Mouse (Mus musculus): ENCODE data around the gene Ltv1.

The Ltv1 gene

GRCm38 (mm10) chr10:13192731-13193351 is at the start of gene Ltv1:
Gene Ltv1, minus strand, starts transcription at chr10:13193168.
- TF ChIP-seq GATA4 (IDR thresholded peaks at IDR 0.05; ENCODE audit: insufficient replicate concordance, low read length), result no peak

- peak; percentile 99 for TF ChIP-seq GATA4 (IDR thresholded peaks at IDR 0.05; ENCODE audit: insufficient replicate concordance, low read length)
Measured at GRCm38 (mm10) chr10:13240431-13240830, 47.5 kb upstream of the Ltv1 start.

DNA sequence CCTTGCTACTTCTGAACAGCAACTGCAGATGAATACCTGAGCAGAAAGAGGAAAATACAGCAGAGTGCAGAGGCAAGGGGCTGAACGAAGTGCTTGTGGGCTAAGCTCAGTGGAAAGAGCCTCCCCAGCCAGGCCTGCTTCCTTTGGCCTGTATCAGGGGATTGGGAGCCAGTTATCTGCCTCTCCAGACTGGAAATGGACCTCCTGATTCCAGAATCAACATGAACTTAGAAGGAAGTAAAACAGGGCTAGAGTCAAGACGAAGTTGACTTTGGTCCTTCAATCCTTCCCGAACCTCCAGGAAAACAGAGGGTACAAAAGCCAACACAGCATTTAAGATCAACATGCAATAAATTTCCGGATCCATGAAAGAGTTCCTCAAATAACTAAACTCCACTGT is 45.2 kb upstream of the Ltv1 start:
- TF ChIP-seq GATA4 (IDR thresholded peaks at IDR 0.05; ENCODE audit: insufficient replicate concordance, low read length), result peak; percentile 65; the same call in 1 of the 2 replicates

- TF ChIP-seq GATA4 (IDR thresholded peaks at IDR 0.05; ENCODE audit: insufficient replicate concordance, low read length), result no peak
Measured at GRCm38 (mm10) chr10:13236866-13237265, 43.9 kb upstream of the Ltv1 start.

GRCm38 (mm10) chr10:13234503-13234902 is 41.5 kb upstream of the Ltv1 start:
- no peak for TF ChIP-seq GATA4 (IDR thresholded peaks at IDR 0.05; ENCODE audit: insufficient replicate concordance, low read length)

DNA sequence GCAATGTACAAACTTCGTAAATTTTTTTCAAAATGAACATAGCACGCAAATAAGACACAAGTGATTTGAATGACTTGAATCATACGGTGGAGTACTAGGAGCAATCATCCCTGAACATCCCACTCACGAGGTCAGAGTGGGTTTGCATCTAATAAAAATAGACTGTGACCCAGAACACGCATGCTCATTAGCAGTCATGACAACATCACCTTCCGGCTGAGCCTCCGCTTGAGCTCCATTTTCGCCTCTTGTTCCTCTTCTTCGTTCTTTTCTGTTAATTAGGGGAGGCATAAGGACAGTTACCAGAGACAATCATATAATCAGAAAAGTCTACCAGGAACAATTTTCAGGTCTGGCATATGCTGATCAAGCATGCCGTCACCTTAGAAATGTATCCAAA is 41.0 kb upstream of the Ltv1 start:
- TF ChIP-seq GATA4 (IDR thresholded peaks at IDR 0.05; ENCODE audit: insufficient replicate concordance, low read length), result no peak

DNA sequence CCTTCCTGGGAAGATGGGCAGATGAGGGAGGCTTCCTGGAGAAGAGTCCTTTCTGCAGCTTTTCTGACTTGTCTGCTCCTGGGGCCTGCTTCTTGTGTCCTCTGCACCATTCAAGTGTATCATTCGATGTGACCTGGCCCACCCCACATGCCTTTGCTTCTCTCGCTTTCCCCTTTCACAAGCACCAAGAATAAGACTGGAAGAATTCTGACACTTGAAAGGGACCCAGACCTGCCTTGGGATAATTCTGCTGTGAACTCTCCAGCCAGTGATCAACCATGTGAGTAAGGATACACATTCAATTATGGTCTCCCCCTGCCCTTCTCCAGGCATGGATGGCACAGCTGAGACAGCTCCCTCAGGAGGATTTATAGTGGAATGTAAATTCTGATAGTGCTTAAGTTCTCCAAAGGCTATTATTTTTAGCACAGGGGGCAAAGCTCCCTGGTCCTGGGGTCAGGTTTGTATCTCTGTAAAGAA is 40.2 kb upstream of the Ltv1 start:
- no peak for TF ChIP-seq GATA4 (IDR thresholded peaks at IDR 0.05; ENCODE audit: insufficient replicate concordance, low read length)

GRCm38 (mm10) chr10:13232443-13233142 is 39.6 kb upstream of the Ltv1 start:
- no peak for TF ChIP-seq GATA4 (IDR thresholded peaks at IDR 0.05; ENCODE audit: insufficient replicate concordance, low read length)

DNA sequence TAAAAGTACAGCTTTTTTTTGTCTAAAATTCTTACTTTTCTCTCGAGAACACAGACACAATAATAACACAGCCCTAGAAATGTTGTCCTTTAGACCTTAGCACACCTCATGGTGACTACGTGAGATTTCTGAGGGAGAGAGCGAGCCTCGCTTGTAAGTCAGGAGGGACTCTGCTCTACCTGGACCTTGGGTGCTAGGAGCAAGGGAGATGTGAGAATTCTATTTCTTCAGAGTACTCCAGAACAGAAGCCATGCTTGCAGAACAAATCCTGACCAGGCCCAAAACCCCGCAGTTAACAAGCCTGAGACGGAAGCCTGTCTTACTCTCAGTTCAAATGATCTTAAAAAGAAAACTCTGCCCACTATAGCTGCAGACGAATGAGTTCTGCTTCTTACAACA is 37.7 kb upstream of the Ltv1 start:
- no peak for TF ChIP-seq GATA4 (IDR thresholded peaks at IDR 0.05; ENCODE audit: insufficient replicate concordance, low read length)

DNA sequence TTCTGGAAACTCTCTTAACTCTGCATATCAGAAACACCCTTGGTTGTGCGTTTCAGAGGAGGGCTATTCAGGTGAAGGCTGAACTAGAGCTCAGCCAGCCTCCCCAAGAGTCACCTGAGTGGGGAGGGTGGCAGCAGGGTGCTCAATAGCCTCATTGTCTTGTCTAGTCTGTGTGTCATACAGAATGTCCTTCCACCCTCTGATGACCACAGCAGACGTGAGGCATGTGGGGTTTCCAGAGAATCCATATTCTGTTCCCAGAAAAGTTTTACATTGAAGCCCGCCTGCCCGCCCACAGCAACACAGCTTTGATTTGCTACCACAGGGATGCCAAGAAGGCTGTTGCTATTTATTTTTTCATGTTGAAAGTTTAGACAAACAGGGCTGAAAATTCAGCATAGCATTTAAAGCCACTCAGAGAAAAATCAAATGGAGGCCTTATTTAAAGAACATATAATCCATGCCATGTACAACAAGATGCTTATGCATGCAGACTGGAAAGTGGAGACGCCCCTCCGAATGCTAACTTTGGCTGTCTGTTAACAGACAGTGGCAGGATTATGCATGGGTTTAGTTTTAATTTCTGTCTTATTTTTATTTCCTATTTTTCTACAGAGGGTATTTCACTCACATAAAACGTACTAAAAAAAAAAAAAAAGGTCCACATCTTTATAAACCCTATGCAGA is 32.6 kb upstream of the Ltv1 start:
- no peak for TF ChIP-seq GATA4 (IDR thresholded peaks at IDR 0.05; ENCODE audit: insufficient replicate concordance, low read length)

DNA sequence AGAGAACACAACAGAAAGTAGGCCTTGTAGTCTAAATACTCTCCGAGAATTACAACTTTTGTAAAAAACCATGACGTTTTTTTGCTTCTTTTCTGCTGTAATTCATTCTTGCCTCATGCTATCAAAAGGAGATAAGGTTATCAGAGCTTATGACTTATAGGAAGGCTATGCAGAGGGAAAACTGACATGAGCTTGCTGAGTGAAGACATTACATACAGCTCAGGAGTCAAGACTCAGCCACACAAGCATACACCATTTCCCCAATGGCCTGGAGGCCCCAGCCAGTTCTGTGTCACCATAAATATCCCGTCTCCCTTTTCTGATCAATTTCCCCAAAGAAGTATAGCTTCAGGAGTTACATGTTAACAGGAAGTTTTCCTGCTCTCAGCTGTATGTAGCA is 29.2 kb upstream of the Ltv1 start:
- no peak for TF ChIP-seq GATA4 (IDR thresholded peaks at IDR 0.05; ENCODE audit: insufficient replicate concordance, low read length)

- TF ChIP-seq GATA4 (IDR thresholded peaks at IDR 0.05; ENCODE audit: insufficient replicate concordance, low read length), result no peak
Measured at GRCm38 (mm10) chr10:13220061-13220460, 27.1 kb upstream of the Ltv1 start.

- no peak for TF ChIP-seq GATA4 (IDR thresholded peaks at IDR 0.05; ENCODE audit: insufficient replicate concordance, low read length)
Measured at GRCm38 (mm10) chr10:13213956-13214355, 21.0 kb upstream of the Ltv1 start.

DNA sequence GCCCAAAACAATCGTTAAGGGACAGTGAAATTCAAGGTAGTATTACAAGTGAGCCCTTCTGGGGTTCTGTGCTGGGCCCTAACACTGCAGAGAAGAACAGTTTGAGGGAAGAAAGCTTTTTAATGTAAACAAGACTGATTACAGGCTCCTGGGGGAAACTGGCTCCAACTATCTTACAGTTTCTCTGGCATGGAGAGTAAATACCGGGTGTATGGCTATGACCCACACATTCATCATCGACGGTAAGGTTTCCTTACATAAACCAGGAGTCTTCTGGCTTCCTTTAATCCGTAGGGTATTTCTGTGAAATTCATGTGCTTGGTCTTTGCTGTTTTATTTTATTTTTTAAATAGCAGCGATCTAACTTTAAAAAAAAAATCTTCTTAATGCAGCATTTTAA is 19.9 kb upstream of the Ltv1 start:
- TF ChIP-seq GATA4 (IDR thresholded peaks at IDR 0.05; ENCODE audit: insufficient replicate concordance, low read length), result no peak

DNA sequence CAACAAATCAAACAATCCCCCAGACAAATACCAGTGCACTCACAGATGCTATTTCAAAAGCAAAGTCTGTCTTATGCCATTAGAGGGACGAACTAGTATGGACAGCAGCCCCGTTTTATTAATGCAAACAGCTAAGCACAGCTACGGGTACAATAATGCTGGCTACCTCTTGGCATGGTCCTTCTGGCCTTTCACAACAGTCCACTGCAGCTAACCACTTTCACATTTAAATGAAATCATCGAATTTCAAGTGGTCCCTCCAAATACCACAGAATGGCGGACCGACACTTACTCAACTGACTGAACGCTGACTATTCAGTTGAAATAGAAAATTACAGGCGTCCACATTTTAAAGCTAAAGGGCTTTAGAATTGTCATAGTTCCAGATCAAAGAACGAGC is 19.4 kb upstream of the Ltv1 start:
- no peak for TF ChIP-seq GATA4 (IDR thresholded peaks at IDR 0.05; ENCODE audit: insufficient replicate concordance, low read length)
